Mouse (Mus musculus): Measurements from ENCODE around the gene Litaf. TPM values are rescaled to one million over a fixed set of nuclear protein-coding genes. Genes with fewer than 3 reads are reported as not detected.
A peak's percentile ranks its signal among the peaks of the same experiment; 100 is the strongest.
"Not testable (repeated sequence)": the region's sequence is repeated elsewhere in the genome, so short reads cannot be mapped to it uniquely, and the experiment has no call there.

Gene Litaf
- total RNA-seq, 2 experiments from 2014 or later: 5.4 to 9.4 TPM

- ATAC-seq (replicated peaks; ENCODE audit: low FRiP score, low TSS enrichment, poor library complexity, severe bottlenecking): peak; percentile 53; the same call in 1 of the 2 replicates
Observed at GRCm38 (mm10) chr16:11030844-11031243, 35.1 kb downstream of the Litaf start.

- ATAC-seq (replicated peaks; ENCODE audit: low FRiP score, low TSS enrichment, poor library complexity, severe bottlenecking): no peak
Observed at GRCm38 (mm10) chr16:11028206-11028605, 37.8 kb downstream of the Litaf start.

DNA sequence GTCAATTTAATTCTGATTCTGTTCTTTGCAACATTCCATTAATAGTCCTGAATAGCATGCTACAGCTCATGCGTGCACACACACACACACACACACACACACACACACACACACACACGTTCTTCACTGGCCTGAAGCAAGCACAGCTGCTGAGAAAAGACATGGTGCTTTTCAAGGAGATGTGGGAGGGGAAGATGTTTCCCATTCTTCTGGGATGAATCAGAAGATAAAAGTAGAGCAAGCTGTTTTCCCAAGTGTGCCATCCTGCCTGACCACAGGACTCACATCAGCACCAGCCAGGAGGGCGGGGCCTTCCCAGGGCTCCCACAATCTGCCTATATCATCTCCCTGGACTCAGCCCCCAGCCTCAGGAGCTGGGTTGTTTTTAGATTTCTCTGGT lies 41.1 kb downstream of the Litaf start:
- no peak for ATAC-seq (replicated peaks; ENCODE audit: low FRiP score, low TSS enrichment, poor library complexity, severe bottlenecking)

DNA sequence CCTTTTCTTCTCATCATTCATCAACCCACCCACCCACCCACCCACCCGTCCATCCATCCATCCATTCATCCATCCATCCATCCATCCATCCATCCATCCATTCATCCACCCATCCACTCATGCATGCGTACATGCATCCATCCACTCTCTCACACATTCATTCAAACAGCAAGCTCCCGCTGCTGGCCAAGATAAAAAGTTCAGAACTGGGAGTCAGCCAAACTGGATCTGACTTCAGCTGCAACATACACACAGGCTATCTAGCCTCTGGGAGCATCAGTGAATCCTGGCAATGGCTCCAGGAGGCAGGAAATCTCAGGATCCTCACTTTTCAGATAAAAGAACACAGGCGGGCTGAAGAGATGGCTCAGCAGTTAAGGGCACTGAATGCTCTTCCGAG lies 42.3 kb downstream of the Litaf start:
- no peak for ATAC-seq (replicated peaks; ENCODE audit: low FRiP score, low TSS enrichment, poor library complexity, severe bottlenecking)

- ATAC-seq (replicated peaks; ENCODE audit: low FRiP score, low TSS enrichment, poor library complexity, severe bottlenecking): no peak
Observed at GRCm38 (mm10) chr16:11022113-11022489, 43.9 kb downstream of the Litaf start.

GRCm38 (mm10) chr16:11021403-11022112 lies 44.4 kb downstream of the Litaf start:
- ATAC-seq (replicated peaks; ENCODE audit: low FRiP score, low TSS enrichment, poor library complexity, severe bottlenecking): no peak

DNA sequence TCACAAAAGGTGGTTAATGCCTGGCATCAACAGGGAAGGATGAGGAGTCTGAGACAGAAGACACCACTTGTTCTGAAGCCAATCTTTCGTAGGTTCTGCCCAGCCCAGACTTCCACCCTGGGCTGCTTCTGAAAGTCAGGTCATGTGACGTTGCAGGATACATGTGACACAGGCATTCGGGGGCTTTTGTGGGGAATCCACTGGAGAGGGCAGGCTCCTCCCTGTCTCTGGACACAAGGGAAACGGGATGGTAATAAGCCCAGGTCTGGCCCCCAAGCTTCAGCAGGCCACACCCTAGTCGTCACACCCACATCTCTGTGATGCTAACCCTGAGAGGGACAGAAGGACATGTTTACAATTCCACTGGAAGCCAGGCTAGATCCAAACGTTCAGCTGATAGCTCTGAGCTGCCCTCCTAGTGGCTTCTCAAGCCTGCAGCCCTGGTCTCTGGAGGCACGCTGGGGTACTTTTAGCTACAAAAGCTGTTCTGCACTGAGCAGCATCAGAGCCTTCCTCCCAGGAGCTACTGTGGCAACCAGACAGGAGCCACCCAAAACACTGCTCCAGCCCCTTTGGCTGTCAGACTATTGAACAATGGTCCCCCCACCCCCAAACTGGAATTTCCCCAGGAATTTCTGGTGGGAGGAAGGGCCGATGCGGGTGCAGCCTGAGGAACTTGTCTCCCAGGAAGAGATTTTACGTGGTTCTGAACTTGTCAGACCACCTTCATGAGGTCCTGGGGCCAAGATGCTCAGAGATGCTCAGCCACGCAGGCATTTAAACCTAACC lies 48.0 kb downstream of the Litaf start:
- no peak for ATAC-seq (replicated peaks; ENCODE audit: low FRiP score, low TSS enrichment, poor library complexity, severe bottlenecking)

- ATAC-seq (replicated peaks; ENCODE audit: low FRiP score, low TSS enrichment, poor library complexity, severe bottlenecking): no peak
Observed at GRCm38 (mm10) chr16:11016353-11016752, 49.6 kb downstream of the Litaf start.

GRCm38 (mm10) chr16:11014407-11014806 lies 51.5 kb downstream of the Litaf start:
- ATAC-seq (replicated peaks; ENCODE audit: low FRiP score, low TSS enrichment, poor library complexity, severe bottlenecking): no peak

DNA sequence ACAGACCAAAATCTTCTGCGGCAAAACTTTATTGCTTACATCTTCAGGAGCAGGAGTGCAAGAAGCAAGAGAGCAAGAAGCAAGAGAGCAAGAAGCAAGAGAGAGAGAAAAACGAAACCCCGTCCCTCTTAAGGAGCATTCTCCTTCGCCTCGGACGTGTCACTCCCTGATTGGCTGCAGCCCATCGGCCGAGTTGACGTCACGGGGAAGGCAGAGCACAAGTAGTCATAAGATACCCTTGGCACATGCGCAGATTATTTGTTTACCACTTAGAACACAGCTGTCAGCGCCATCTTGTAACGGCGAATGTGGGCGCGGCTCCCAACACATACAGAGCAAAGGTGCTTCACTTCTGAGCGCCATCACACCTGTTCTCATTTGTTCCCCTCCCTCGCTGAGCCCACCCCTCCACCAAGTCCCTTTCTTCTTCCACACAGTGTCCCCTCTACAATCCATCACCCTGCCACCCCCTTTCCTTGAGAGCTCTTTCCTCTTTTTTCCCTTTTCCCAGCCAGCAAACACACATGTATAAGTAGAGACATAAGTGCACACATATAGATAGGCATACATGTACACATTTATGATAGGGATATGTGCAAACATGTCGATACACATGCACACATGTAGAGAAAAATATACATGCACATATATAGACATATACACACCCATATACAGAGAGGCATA lies 52.4 kb downstream of the Litaf start:
- not testable (repeated sequence) for ATAC-seq (replicated peaks; ENCODE audit: low FRiP score, low TSS enrichment, poor library complexity, severe bottlenecking)

DNA sequence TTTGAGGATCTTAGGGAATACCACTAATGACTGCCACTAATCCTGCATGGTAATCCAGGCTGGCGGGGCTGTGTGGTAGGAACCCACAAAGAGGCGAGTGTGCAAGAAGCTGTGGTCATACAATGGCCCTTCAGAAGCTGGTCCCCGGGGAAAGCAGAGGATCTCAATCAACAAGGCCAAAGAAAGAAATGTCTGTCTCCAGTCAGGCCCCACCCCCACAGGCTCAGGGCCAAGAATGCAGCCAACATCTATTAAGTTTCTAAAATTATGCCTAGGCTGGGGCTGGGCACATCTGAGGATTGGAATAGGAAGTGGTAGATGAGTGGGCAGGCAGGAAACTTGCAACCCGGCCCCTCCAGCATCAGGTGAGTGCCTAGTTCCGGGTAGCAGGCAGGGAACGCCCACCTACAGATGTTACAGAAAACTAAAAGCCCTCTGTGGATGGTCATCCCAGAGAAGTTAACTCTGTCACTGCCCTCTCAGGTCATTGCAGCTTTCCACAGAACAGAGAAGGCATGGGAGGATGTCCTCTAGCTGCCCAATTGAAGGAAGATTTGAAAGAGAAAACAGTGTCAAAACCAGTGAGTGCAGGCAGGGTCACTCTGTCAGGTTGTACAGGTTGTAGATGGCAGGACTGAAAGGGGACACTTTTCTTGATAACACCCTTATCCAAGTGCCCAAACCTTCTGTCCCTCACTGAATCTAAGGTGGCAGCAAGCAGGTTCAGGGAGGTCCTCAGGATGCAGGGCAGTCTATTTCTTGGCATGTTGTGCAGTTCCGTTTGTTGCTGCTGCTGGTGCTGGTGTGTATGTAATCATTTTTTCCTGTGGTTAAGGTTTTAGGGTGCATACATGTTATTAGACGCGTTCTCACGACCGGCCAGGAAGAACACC lies 53.1 kb downstream of the Litaf start:
- peak; percentile 40 for ATAC-seq (replicated peaks; ENCODE audit: low FRiP score, low TSS enrichment, poor library complexity, severe bottlenecking)

GRCm38 (mm10) chr16:11011939-11012338 lies 54.0 kb downstream of the Litaf start:
- ATAC-seq (replicated peaks; ENCODE audit: low FRiP score, low TSS enrichment, poor library complexity, severe bottlenecking): no peak

DNA sequence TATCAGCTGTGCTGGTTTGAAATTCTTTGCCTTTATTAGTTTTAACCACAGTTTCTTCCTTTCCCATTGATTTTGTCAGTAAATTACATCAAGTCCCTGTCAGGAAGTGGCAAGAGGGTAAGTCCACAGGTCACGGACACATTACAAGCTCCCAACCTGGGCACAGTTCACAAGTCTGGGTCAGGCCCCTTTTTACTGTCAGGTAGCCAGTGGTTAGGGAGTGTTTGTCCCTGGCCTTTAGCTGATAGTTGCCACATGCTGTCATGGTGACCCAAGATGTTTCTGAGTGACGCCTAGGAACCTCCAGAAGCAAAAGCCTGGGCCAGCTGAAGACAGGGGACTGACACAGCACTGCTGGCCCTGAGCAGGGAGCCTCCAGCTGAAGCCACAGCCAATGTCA lies 54.8 kb downstream of the Litaf start:
- ATAC-seq (replicated peaks; ENCODE audit: low FRiP score, low TSS enrichment, poor library complexity, severe bottlenecking): no peak

- ATAC-seq (replicated peaks; ENCODE audit: low FRiP score, low TSS enrichment, poor library complexity, severe bottlenecking): no peak
Observed at GRCm38 (mm10) chr16:11010270-11010669, 55.7 kb downstream of the Litaf start.

- ATAC-seq (replicated peaks; ENCODE audit: low FRiP score, low TSS enrichment, poor library complexity, severe bottlenecking): no peak
Observed at GRCm38 (mm10) chr16:11008162-11008991, 57.6 kb downstream of the Litaf start.

DNA sequence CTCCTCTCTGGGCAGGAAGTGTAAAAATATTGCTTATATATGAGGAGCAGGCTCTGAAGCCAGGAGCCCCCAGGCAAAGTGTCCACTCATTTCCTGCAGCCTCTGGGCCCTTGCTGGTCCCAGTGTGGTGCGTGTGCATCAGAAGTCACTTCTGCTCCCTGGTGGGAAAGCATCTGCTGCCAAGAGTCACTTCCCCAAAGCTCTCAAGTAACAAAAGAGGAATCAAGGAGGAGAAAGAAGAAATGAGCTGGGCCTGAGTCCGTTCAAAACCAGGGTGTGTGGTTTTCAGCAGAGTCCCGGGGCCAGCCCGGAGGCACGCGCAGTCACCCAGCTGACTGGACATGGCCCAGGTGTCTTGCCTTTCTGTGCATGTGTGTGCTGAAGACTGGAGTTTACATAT lies 59.9 kb downstream of the Litaf start:
- no peak for ATAC-seq (replicated peaks; ENCODE audit: low FRiP score, low TSS enrichment, poor library complexity, severe bottlenecking)

- ATAC-seq (replicated peaks; ENCODE audit: low FRiP score, low TSS enrichment, poor library complexity, severe bottlenecking): 0 out of 2 replicates have a peak, but pooled peaks have one; percentile 22
Observed at GRCm38 (mm10) chr16:11001703-11002659, 64.0 kb downstream of the Litaf start.
